Mouse (Mus musculus) kidney, embryonic 15.5 days (tissue): ENCODE measurements around the gene Tada2a. TPM values are rescaled to one million over a fixed set of nuclear protein-coding genes. Genes with fewer than 3 reads are reported as not detected.

Experiments
- ATAC-seq: fragments of 200-750 bp; cut with Nextera tagmentation; replicated peaks from 2 replicates; pipeline ENCODE4 v1.8.0; 2017; ENCODE audit warnings: moderate TSS enrichment; ENCODE audit not compliant: low FRiP score
- H3K27ac ChIP-seq: fragments of 300-500 bp; sonication (generic); 2 replicates; pipeline ENCODE4 v1.5.1; 2015; ENCODE audit warnings: mild to moderate bottlenecking, inconsistent platforms
- H3K27me3 ChIP-seq: fragments of 300-500 bp; sonication (generic); 2 replicates; pipeline ENCODE4 v1.6.1; 2015; ENCODE audit warnings: inconsistent platforms
- H3K36me3 ChIP-seq: fragments of 300-500 bp; sonication (generic); 2 replicates; pipeline ENCODE4 v1.6.1; 2015; ENCODE audit warnings: inconsistent platforms
- H3K4me1 ChIP-seq: fragments of 300-500 bp; sonication (generic); 2 replicates; pipeline ENCODE4 v1.6.1; 2015; ENCODE audit warnings: inconsistent platforms
- H3K4me2 ChIP-seq: fragments of 300-500 bp; sonication (generic); 2 replicates; pipeline ENCODE4 v1.6.1; 2015; ENCODE audit warnings: moderate library complexity, mild to moderate bottlenecking, inconsistent platforms
- H3K4me3 ChIP-seq: fragments of 300-500 bp; sonication (generic); replicated peaks from 2 replicates; pipeline ENCODE4 v1.5.1; 2015; ENCODE audit warnings: mild to moderate bottlenecking, inconsistent platforms
- H3K9ac ChIP-seq: fragments of 300-500 bp; sonication (generic); 2 replicates; pipeline ENCODE4 v1.6.1; 2015; ENCODE audit warnings: mild to moderate bottlenecking, inconsistent platforms
- H3K9me3 ChIP-seq: fragments of 300-500 bp; sonication (generic); replicated peaks from 2 replicates; pipeline ENCODE4 v1.6.1; 2016; ENCODE audit warnings: inconsistent platforms
- WGBS: fragments of 180-500 bp; shearing (Covaris S2); methylation state at CpG from one replicate; pipeline ENCODE4 v1.1.7; 2015; ENCODE audit warnings: mixed read lengths; 5-methylcytosine and 5-hydroxymethylcytosine counted together
- polyA plus RNA-seq: library from polyadenylated mRNA; unstranded; fragments of >200 nt; fragmentation: Nextera tagmentation; extraction: Ambion mirVana; gene quantifications from 2 replicates; pipeline ENCODE4 v1.2.1, GENCODE M21; 2015

The Tada2a gene
- polyA plus RNA-seq, 1 experiment from 2014 or later, result 34.6 TPM

GRCm38 (mm10) chr11:84057418-84057817, 72.0 kb downstream of the Tada2a start:
- 92% methylated on average over 2 of the region's 2 CpGs for WGBS
- no peaks in the 10 kb centered on the region for H3K36me3 ChIP-seq
- no peak for ATAC-seq
- H3K27me3 ChIP-seq, result no peaks in the 10 kb centered on the region
- no peak overlapping the region for H3K9ac ChIP-seq
- no peak overlapping the region for H3K4me2 ChIP-seq
- no peak overlapping the region for H3K4me3 ChIP-seq
- peaks cover 5% of the 10 kb centered on the region; the same call in 1 of the 2 replicates for H3K4me1 ChIP-seq
- no peaks in the 10 kb centered on the region for H3K9me3 ChIP-seq
- H3K27ac ChIP-seq, result no peak overlapping the region

GRCm38 (mm10) chr11:84053524-84054163, 75.8 kb downstream of the Tada2a start:
- no peaks in the 10 kb centered on the region for H3K4me1 ChIP-seq
- no peak overlapping the region for H3K9ac ChIP-seq
- H3K4me2 ChIP-seq, result no peak overlapping the region
- 78% methylated on average over 10 of the region's 10 CpGs for WGBS
- no peaks in the 10 kb centered on the region for H3K36me3 ChIP-seq
- no peak for ATAC-seq
- H3K27ac ChIP-seq, result no peak overlapping the region
- H3K9me3 ChIP-seq, result no peaks in the 10 kb centered on the region
- H3K27me3 ChIP-seq, result no peaks in the 10 kb centered on the region
- H3K4me3 ChIP-seq, result no peak overlapping the region

- H3K27ac ChIP-seq, result no peak overlapping the region
- H3K9ac ChIP-seq, result no peak overlapping the region
- H3K9me3 ChIP-seq, result no peaks in the 10 kb centered on the region
- H3K4me3 ChIP-seq, result no peak overlapping the region
- H3K4me1 ChIP-seq, result no peaks in the 10 kb centered on the region
- no peak overlapping the region for H3K4me2 ChIP-seq
- WGBS, result 91% methylated on average over 7 of the region's 7 CpGs
- H3K36me3 ChIP-seq, result no peaks in the 10 kb centered on the region
- no peak for ATAC-seq
- H3K27me3 ChIP-seq, result no peaks in the 10 kb centered on the region
Measured at GRCm38 (mm10) chr11:84053055-84053454, 76.3 kb downstream of the Tada2a start.

DNA sequence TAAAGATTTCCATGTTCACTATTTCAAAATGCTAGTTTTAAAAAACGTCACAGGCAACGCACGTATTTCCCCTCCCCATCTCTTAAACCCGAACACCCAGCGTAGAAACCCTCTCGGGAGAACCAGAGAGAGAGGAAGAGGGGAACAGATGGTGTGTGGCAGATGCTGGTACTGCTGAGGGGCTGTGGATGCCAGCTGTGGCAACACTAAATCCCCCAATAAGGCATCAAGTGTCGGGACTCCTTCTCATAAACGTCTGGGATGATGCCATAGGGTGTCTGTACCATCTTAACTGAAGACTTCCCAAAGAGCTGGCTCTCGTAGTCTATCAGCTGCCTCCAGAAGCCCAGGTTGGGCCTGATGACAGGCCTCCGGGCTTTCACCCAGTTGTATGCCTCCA, 81.0 kb downstream of the Tada2a start:
- Histone ChIP-seq H3K4me3 (no peak overlapping the region), H3K9ac (no peak overlapping the region), H3K36me3 (no peaks in the 10 kb centered on the region), H3K4me1 (no peaks in the 10 kb centered on the region), H3K4me2 (no peak overlapping the region), H3K27ac (no peak overlapping the region), H3K9me3 (no peaks in the 10 kb centered on the region), H3K27me3 (no peaks in the 10 kb centered on the region)
- 69% methylated on average over 10 of the region's 10 CpGs for WGBS
- no peak for ATAC-seq

GRCm38 (mm10) chr11:84047270-84047669, 82.1 kb downstream of the Tada2a start:
- WGBS, result 69% methylated on average over 4 of the region's 4 CpGs
- no peak for ATAC-seq
- Histone ChIP-seq H3K4me3 (no peak overlapping the region), H3K9ac (no peak overlapping the region), H3K4me2 (no peak overlapping the region), H3K9me3 (no peaks in the 10 kb centered on the region), H3K27ac (no peak overlapping the region), H3K4me1 (no peaks in the 10 kb centered on the region), H3K27me3 (no peaks in the 10 kb centered on the region), H3K36me3 (no peaks in the 10 kb centered on the region)

GRCm38 (mm10) chr11:84044988-84045387, 84.4 kb downstream of the Tada2a start:
- no peaks in the 10 kb centered on the region for H3K4me1 ChIP-seq
- no peak overlapping the region for H3K4me3 ChIP-seq
- ATAC-seq, result no peak
- H3K36me3 ChIP-seq, result peaks cover 18% of the 10 kb centered on the region
- no peaks in the 10 kb centered on the region for H3K9me3 ChIP-seq
- 41% methylated on average over 1 of the region's 1 CpGs for WGBS
- no peak overlapping the region for H3K27ac ChIP-seq
- no peaks in the 10 kb centered on the region for H3K27me3 ChIP-seq
- no peak overlapping the region for H3K4me2 ChIP-seq
- H3K9ac ChIP-seq, result no peak overlapping the region

GRCm38 (mm10) chr11:84042808-84043762, 86.3 kb downstream of the Tada2a start:
- no peak for ATAC-seq

GRCm38 (mm10) chr11:84040621-84041020, 88.8 kb downstream of the Tada2a start:
- WGBS, result 77% methylated on average over 6 of the region's 6 CpGs
- no peak overlapping the region for H3K4me2 ChIP-seq
- ATAC-seq, result no peak
- no peaks in the 10 kb centered on the region for H3K27me3 ChIP-seq
- no peak overlapping the region for H3K9ac ChIP-seq
- H3K36me3 ChIP-seq, result peaks cover 25% of the 10 kb centered on the region
- H3K27ac ChIP-seq, result no peak overlapping the region
- H3K4me1 ChIP-seq, result no peaks in the 10 kb centered on the region
- H3K4me3 ChIP-seq, result no peak overlapping the region
- H3K9me3 ChIP-seq, result no peaks in the 10 kb centered on the region

More at GRCm38 (mm10) chr11:84042808-84043762, 86.3 kb downstream of the Tada2a start:
- peaks cover 22% of the 10 kb centered on the region for H3K36me3 ChIP-seq
- no peaks in the 10 kb centered on the region for H3K9me3 ChIP-seq
- H3K27me3 ChIP-seq, result no peaks in the 10 kb centered on the region
- 62% methylated on average over 14 of the region's 14 CpGs for WGBS
- no peak overlapping the region for H3K27ac ChIP-seq
- H3K4me2 ChIP-seq, result no peak overlapping the region
- no peak overlapping the region for H3K9ac ChIP-seq
- no peak overlapping the region for H3K4me3 ChIP-seq
- H3K4me1 ChIP-seq, result no peaks in the 10 kb centered on the region

DNA sequence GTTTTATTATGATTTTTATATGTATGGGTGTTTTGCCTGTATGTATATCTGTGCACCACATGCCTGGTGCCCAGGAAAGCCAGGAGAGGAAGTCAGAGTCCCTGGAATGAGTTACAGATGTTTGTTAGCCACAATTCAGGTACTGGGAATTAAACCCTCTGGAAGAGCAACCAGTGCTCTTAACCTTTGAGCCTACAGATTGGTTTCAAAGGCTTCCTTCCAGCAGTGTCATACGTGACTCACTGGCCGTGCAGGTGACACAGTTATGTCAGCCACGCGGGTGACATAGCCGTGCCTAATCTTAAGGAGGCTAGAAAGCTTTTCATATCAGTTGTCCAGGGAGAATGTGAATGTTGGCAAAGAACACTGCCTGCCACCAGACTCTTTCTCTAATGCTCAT, 95.7 kb downstream of the Tada2a start:
- ATAC-seq, result no peak
- Histone ChIP-seq H3K4me3 (no peak overlapping the region), H3K4me1 (no peaks in the 10 kb centered on the region), H3K4me2 (no peak overlapping the region), H3K36me3 (peaks cover 24% of the 10 kb centered on the region), H3K9ac (no peak overlapping the region), H3K9me3 (no peaks in the 10 kb centered on the region), H3K27me3 (no peaks in the 10 kb centered on the region), H3K27ac (no peak overlapping the region)
- WGBS, result 83% methylated on average over 5 of the region's 5 CpGs

- H3K36me3 ChIP-seq, result peaks cover 34% of the 10 kb centered on the region
- H3K27me3 ChIP-seq, result no peaks in the 10 kb centered on the region
- no peak overlapping the region for H3K27ac ChIP-seq
- no peak for ATAC-seq
- 64% methylated on average over 5 of the region's 5 CpGs for WGBS
- H3K4me3 ChIP-seq, result no peak overlapping the region
- no peaks in the 10 kb centered on the region for H3K9me3 ChIP-seq
- no peaks in the 10 kb centered on the region for H3K4me1 ChIP-seq
- H3K4me2 ChIP-seq, result no peak overlapping the region
- no peak overlapping the region for H3K9ac ChIP-seq
Measured at GRCm38 (mm10) chr11:84032559-84032958, 96.8 kb downstream of the Tada2a start.

- ATAC-seq, result no peak
Measured at GRCm38 (mm10) chr11:84031971-84032370, 97.4 kb downstream of the Tada2a start.

More at GRCm38 (mm10) chr11:84031971-84032370, 97.4 kb downstream of the Tada2a start:
- H3K4me2 ChIP-seq, result no peak overlapping the region
- no peaks in the 10 kb centered on the region for H3K27me3 ChIP-seq
- H3K4me1 ChIP-seq, result no peaks in the 10 kb centered on the region
- H3K27ac ChIP-seq, result no peak overlapping the region
- WGBS, result 54% methylated on average over 9 of the region's 9 CpGs
- H3K9me3 ChIP-seq, result no peaks in the 10 kb centered on the region
- no peak overlapping the region for H3K9ac ChIP-seq
- peaks cover 38% of the 10 kb centered on the region for H3K36me3 ChIP-seq
- H3K4me3 ChIP-seq, result no peak overlapping the region
